Mouse (Mus musculus) CH12.LX (cell line): ENCODE measurements around the gene Tpo. TPM values are rescaled to one million over a fixed set of nuclear protein-coding genes. Genes with fewer than 3 reads are reported as not detected.

Source experiments
- DNase-seq: peaks from one replicate; pipeline ENCODE4 v3.0.0-alpha.2; 2013; ENCODE audit errors: extremely low read depth
- H3K27ac ChIP-seq: 2 replicates; pipeline ENCODE4 v1.5.1; 2012; ENCODE audit warnings: low read depth, mild to moderate bottlenecking, control low read depth, moderate library complexity; ENCODE audit not compliant: insufficient read depth
- H3K27me3 ChIP-seq: replicated peaks from 2 replicates; pipeline ENCODE3; 2012; ENCODE audit warnings: inconsistent platforms
- H3K36me3 ChIP-seq, 2 experiments: replicated peaks in 1 of 2; 2 replicates each; pipeline versions ENCODE3 to v1.6.1; 2012; ENCODE audit warnings: inconsistent platforms in 1 of 2, low read length in 1 of 2, mild to moderate bottlenecking in 1 of 2, mixed read lengths in 1 of 2, moderate library complexity in 1 of 2; ENCODE audit not compliant: control insufficient read depth in 1 of 2, insufficient read depth in 1 of 2
- H3K4me1 ChIP-seq, 2 experiments: 2 replicates each; pipeline ENCODE4 v1.6.1; 2012; ENCODE audit warnings: inconsistent platforms in 1 of 2, moderate library complexity in 1 of 2; ENCODE audit not compliant: insufficient read depth in 2 of 2, control insufficient read depth in 1 of 2
- H3K4me2 ChIP-seq: 2 replicates; pipeline ENCODE4 v1.6.1; 2012; ENCODE audit warnings: low read depth, mild to moderate bottlenecking, control low read depth; ENCODE audit not compliant: poor library complexity, insufficient read depth, severe bottlenecking
- H3K4me3 ChIP-seq, 3 experiments: fragments of 150-350 bp in 1 of 3; sonication (generic) in 1 of 3; replicated peaks in 1 of 3; 2 replicates each; pipeline versions ENCODE3 to v1.5.1; 2011 to 2012; ENCODE audit warnings: low read depth in 2 of 3, low read length in 2 of 3, mild to moderate bottlenecking in 2 of 3, moderate library complexity in 2 of 3, control low read depth in 1 of 3, improper control_type of control experiment in 1 of 3, inconsistent platforms in 1 of 3, mixed read lengths in 1 of 3; ENCODE audit not compliant: poor library complexity in 1 of 3
- H3K79me2 ChIP-seq: replicated peaks from 2 replicates; pipeline ENCODE4 v1.6.1; 2012; ENCODE audit warnings: mild to moderate bottlenecking, moderate library complexity; ENCODE audit not compliant: control insufficient read depth, poor library complexity, insufficient read depth, severe bottlenecking; ENCODE audit errors: extremely low read depth
- H3K9ac ChIP-seq: 2 replicates; pipeline ENCODE4 v1.6.1; 2012; ENCODE audit warnings: low read depth, mild to moderate bottlenecking, control low read depth, moderate library complexity; ENCODE audit not compliant: insufficient read depth
- H3K9me3 ChIP-seq: replicated peaks from 2 replicates; pipeline ENCODE3; 2012; ENCODE audit warnings: low read length, inconsistent platforms, mixed read lengths
- BHLHE40 ChIP-seq: IDR thresholded peaks from 2 replicates; pipeline ENCODE4 v1.6.1; 2011; ENCODE audit warnings: mild to moderate bottlenecking, low read depth, low read length, improper control_type of control experiment
- CHD2 ChIP-seq: IDR thresholded peaks from 2 replicates; pipeline ENCODE4 v1.6.1; 2011; ENCODE audit warnings: low read length, improper control_type of control experiment
- CTCF ChIP-seq, 2 experiments: IDR thresholded peaks in 1 of 2; conservative IDR thresholded peaks in 1 of 2; 2 replicates each; pipeline ENCODE4 v1.5.1; 2011 to 2012; ENCODE audit warnings: low read depth in 2 of 2, low read length in 2 of 2, improper control_type of control experiment in 1 of 2, inconsistent platforms in 1 of 2, mild to moderate bottlenecking in 1 of 2, moderate library complexity in 1 of 2
- E2F4 ChIP-seq: IDR thresholded peaks from 2 replicates; pipeline ENCODE4 v1.6.1; 2011; ENCODE audit warnings: low read depth, low read length, improper control_type of control experiment; ENCODE audit not compliant: insufficient replicate concordance
- ELF1 ChIP-seq: IDR thresholded peaks from 2 replicates; pipeline ENCODE4 v1.6.1; 2014; ENCODE audit warnings: low read depth, mild to moderate bottlenecking, inconsistent platforms, low read length, improper control_type of control experiment
- ETS1 ChIP-seq: conservative IDR thresholded peaks from 2 replicates; pipeline ENCODE4 v1.6.1; 2012; ENCODE audit warnings: low read depth, mild to moderate bottlenecking, inconsistent platforms, low read length, improper control_type of control experiment, moderate library complexity
- HCFC1 ChIP-seq: IDR thresholded peaks from 2 replicates; pipeline ENCODE4 v1.6.1; 2012; ENCODE audit warnings: low read depth, mild to moderate bottlenecking, inconsistent platforms, low read length, improper control_type of control experiment
- IRF4 ChIP-seq: IDR thresholded peaks from 2 replicates; pipeline ENCODE4 v1.6.1; 2014; ENCODE audit warnings: low read depth, mild to moderate bottlenecking, inconsistent platforms, low read length, improper control_type of control experiment
- KAT2A ChIP-seq: IDR thresholded peaks from 2 replicates; pipeline ENCODE4 v1.6.1; 2012; ENCODE audit warnings: low read length, improper control_type of control experiment, inconsistent platforms; ENCODE audit not compliant: insufficient replicate concordance
- MAFK ChIP-seq: IDR thresholded peaks from 2 replicates; pipeline ENCODE4 v1.6.1; 2011; ENCODE audit warnings: low read length, improper control_type of control experiment; ENCODE audit not compliant: insufficient replicate concordance
- MAX ChIP-seq: IDR thresholded peaks from 2 replicates; pipeline ENCODE4 v1.6.1; 2011; ENCODE audit warnings: low read length, improper control_type of control experiment
- MAZ ChIP-seq: IDR thresholded peaks from 2 replicates; pipeline ENCODE4 v1.6.1; 2012; ENCODE audit warnings: low read depth, mild to moderate bottlenecking, inconsistent platforms, low read length, improper control_type of control experiment, moderate library complexity
- NELFE ChIP-seq: IDR thresholded peaks from 2 replicates; pipeline ENCODE4 v1.6.1; 2011; ENCODE audit warnings: low read depth, low read length, improper control_type of control experiment
- PAX5 ChIP-seq: IDR thresholded peaks from 2 replicates; pipeline ENCODE4 v1.6.1; 2012; ENCODE audit warnings: low read length, inconsistent platforms, mixed read lengths
- RAD21 ChIP-seq: IDR thresholded peaks from 2 replicates; pipeline ENCODE4 v1.6.1; 2011; ENCODE audit warnings: low read depth, mild to moderate bottlenecking, low read length, improper control_type of control experiment, moderate library complexity
- SIN3A ChIP-seq: IDR thresholded peaks from 2 replicates; pipeline ENCODE4 v1.6.1; 2012; ENCODE audit warnings: low read length, improper control_type of control experiment, inconsistent platforms
- TCF12 ChIP-seq: IDR thresholded peaks from 2 replicates; pipeline ENCODE4 v1.6.1; 2014; ENCODE audit warnings: low read depth, mild to moderate bottlenecking, inconsistent platforms, low read length, improper control_type of control experiment
- UBTF ChIP-seq: IDR thresholded peaks from 2 replicates; pipeline ENCODE4 v1.6.1; 2012; ENCODE audit warnings: low read depth, mild to moderate bottlenecking, inconsistent platforms, low read length, improper control_type of control experiment, moderate library complexity
- USF1 ChIP-seq: IDR thresholded peaks from 2 replicates; pipeline ENCODE4 v1.6.1; 2014; ENCODE audit warnings: low read depth, mild to moderate bottlenecking, inconsistent platforms, low read length, improper control_type of control experiment
- USF2 ChIP-seq: conservative IDR thresholded peaks from 2 replicates; pipeline ENCODE4 v1.6.1; 2011; ENCODE audit warnings: low read depth, low read length, improper control_type of control experiment
- ZC3H11A ChIP-seq: IDR thresholded peaks from 2 replicates; pipeline ENCODE4 v1.6.1; 2012; ENCODE audit warnings: low read depth, mild to moderate bottlenecking, inconsistent platforms, low read length, improper control_type of control experiment
- ZKSCAN1 ChIP-seq: IDR thresholded peaks from 2 replicates; pipeline ENCODE4 v1.6.1; 2012; ENCODE audit warnings: low read depth, inconsistent platforms, low read length, improper control_type of control experiment, borderline replicate concordance
- ZMIZ1 ChIP-seq: IDR thresholded peaks from 2 replicates; pipeline ENCODE4 v1.6.1; 2012; ENCODE audit warnings: low read depth, mild to moderate bottlenecking, inconsistent platforms, low read length, improper control_type of control experiment
- ZNF384 ChIP-seq: IDR thresholded peaks from 2 replicates; pipeline ENCODE4 v1.6.1; 2012; ENCODE audit warnings: low read depth, low read length, improper control_type of control experiment, inconsistent platforms
- dilution Hi-C: fragments of 300-500 bp; cut with MboI; formaldehyde crosslinking; loops from 2 replicates; pipeline ENCODE4 v1.14.3; 2020; ENCODE audit warnings: low sequenced_read_pairs; ENCODE audit not compliant: extremely low pct_unique_long_range_greater_than_20kb, extremely low pct_ligation_motif_present
- in situ Hi-C: fragments of 300-500 bp; cut with MboI; formaldehyde crosslinking; loops from 3 replicates; pipeline ENCODE4 v1.14.3; 2019; ENCODE audit warnings: low sequenced_read_pairs, low pct_ligation_motif_present, low pct_unique_long_range_greater_than_20kb, mixed read lengths
- polyA plus RNA-seq: library from polyadenylated mRNA; unstranded; fragments of >175 nt; gene quantifications from 2 replicates; pipeline ENCODE4 v1.2.1, GENCODE M21; 2012; ENCODE audit warnings: low read depth; ENCODE audit not compliant: insufficient read length
- total RNA-seq, 2 experiments: library from RNA; depleted of rRNA; stranded (reverse); fragments of 300-350 nt in 1 of 2; fragments of >200 nt in 1 of 2; gene quantifications; 2 replicates each; pipeline ENCODE4 v1.2.3; 2012 to 2014

The Tpo gene
- total and polyA plus RNA-seq, 3 experiments = not detected

- H3K27ac ChIP-seq = no peak overlapping the region
- TF ChIP-seq E2F4 = no peak
- no peak for TF ChIP-seq MAZ
- TF ChIP-seq ZKSCAN1 = no peak
- no peak for TF ChIP-seq CTCF (conservative IDR thresholded peaks at IDR 0.05 in 1 of 2, IDR thresholded peaks at IDR 0.05 in 1 of 2; ENCODE audit: low read depth in 2 of 2, low read length in 2 of 2)
- TF ChIP-seq HCFC1 = no peak
- no peak for TF ChIP-seq RAD21
- no peak for TF ChIP-seq ZC3H11A
- no peak for TF ChIP-seq USF2
- TF ChIP-seq PAX5 = no peak
- TF ChIP-seq ZNF384 = no peak
- no peak for TF ChIP-seq IRF4
- no peak for TF ChIP-seq CHD2
- no peak for TF ChIP-seq TCF12
- no peak for TF ChIP-seq ELF1
- no peak for TF ChIP-seq ETS1
- no peak for TF ChIP-seq NELFE
- TF ChIP-seq USF1 = no peak
- no peak for TF ChIP-seq ZMIZ1
- DNase-seq = no peak
- H3K9me3 ChIP-seq = no peaks in the 10 kb centered on the region
- no peak overlapping the region for H3K9ac ChIP-seq
- no peak overlapping the region for H3K4me2 ChIP-seq
- H3K79me2 ChIP-seq = no peaks in the 10 kb centered on the region
- dilution Hi-C loops (no loop called here), in situ Hi-C loops (no loop called here)
- no peaks in the 10 kb centered on the region for H3K36me3 ChIP-seq
- H3K27me3 ChIP-seq = no peaks in the 10 kb centered on the region
- peaks cover 0 to 12% of the 10 kb centered on the region in 2 experiments; a peak in 3 of 4 replicates for H3K4me1 ChIP-seq
- no peak overlapping the region for H3K4me3 ChIP-seq
These were observed 82.6 kb downstream of the Tpo start for GRCm38 (mm10) chr12:30049818-30050217.

- no peak for TF ChIP-seq KAT2A
- no peak for TF ChIP-seq UBTF
- no peak for TF ChIP-seq MAFK
- no peak for TF ChIP-seq SIN3A
- TF ChIP-seq CTCF (conservative IDR thresholded peaks at IDR 0.05 in 1 of 2, IDR thresholded peaks at IDR 0.05 in 1 of 2; ENCODE audit: low read depth in 2 of 2, low read length in 2 of 2) = no peak
- TF ChIP-seq MAX = no peak
- TF ChIP-seq BHLHE40 = no peak
- no peak for TF ChIP-seq MAZ
- no peak for TF ChIP-seq HCFC1
- TF ChIP-seq TCF12 = no peak
- TF ChIP-seq, all 38 proteins: peak for 0
- Histone ChIP-seq H3K27ac (no peak overlapping the region), H3K9ac (no peak overlapping the region), H3K4me2 (no peak overlapping the region), H3K36me3 (no peaks in the 10 kb centered on the region), H3K9me3 (no peaks in the 10 kb centered on the region), H3K27me3 (no peaks in the 10 kb centered on the region), H3K79me2 (no peaks in the 10 kb centered on the region), H3K4me3 (no peak overlapping the region), H3K4me1 (peaks cover 0 to 19% of the 10 kb centered on the region in 2 experiments; a peak in 3 of 4 replicates)
- no peak for DNase-seq
- in situ Hi-C loops (no loop called here), dilution Hi-C loops (no loop called here)
These were observed 83.6 kb downstream of the Tpo start for GRCm38 (mm10) chr12:30048848-30049247.
